Comparison of ENCODE assay signal across 29 mouse cellular contexts in genomic region chr17:72688800-72689199, GRCm38 (mm10).
DNase-seq lines count a peak whose midpoint lies in the region; ATAC-seq lines count a peak whose summit lies in the region.
"Had no signal": no experiment of that assay in that cellular context is flagged by ENCODE, and none has a peak within 500 bp of the region (broad histone marks: within the 10 kb centered on the region; RNA-seq: fewer than 3 reads in every experiment).

No protein-coding gene starts in this region.

- H3K4me1 ChIP-seq in liver, embryonic 15.5 days (replicated peaks), result no peaks in the 10 kb centered on the region
- H3K4me1 ChIP-seq: forebrain, embryonic 13.5 days; heart, embryonic 12.5 days; hindbrain, embryonic 13.5 days; lung, embryonic 15.5 days; midbrain, embryonic 10.5 days; midbrain, embryonic 15.5 days; neural tube, embryonic 15.5 days had no signal

- H3K9me3 ChIP-seq in liver, embryonic 15.5 days (replicated peaks), result no peaks in the 10 kb centered on the region
- H3K9me3 ChIP-seq: embryonic facial prominence, embryonic 15.5 days; forebrain, embryonic 13.5 days; heart, embryonic 12.5 days; hindbrain, embryonic 13.5 days; limb, embryonic 13.5 days; lung, embryonic 15.5 days; midbrain, embryonic 10.5 days; midbrain, embryonic 15.5 days; neural tube, embryonic 15.5 days had no signal

- H3K27me3 ChIP-seq in liver, embryonic 15.5 days, result no peaks in the 10 kb centered on the region
- H3K27me3 ChIP-seq: embryonic facial prominence, embryonic 15.5 days; forebrain, embryonic 13.5 days; heart, embryonic 12.5 days; hindbrain, embryonic 13.5 days; limb, embryonic 13.5 days; lung, embryonic 15.5 days; midbrain, embryonic 15.5 days; neural tube, embryonic 15.5 days had no signal

- no peak overlapping the region for H3K27ac ChIP-seq in liver, embryonic 15.5 days (replicated peaks)
- H3K27ac ChIP-seq: embryonic facial prominence, embryonic 15.5 days; forebrain, embryonic 13.5 days; hindbrain, embryonic 13.5 days; layer of hippocampus, adult 2 months; limb, embryonic 13.5 days; lung, embryonic 15.5 days; midbrain, embryonic 10.5 days; midbrain, embryonic 15.5 days; neural tube, embryonic 15.5 days had no signal

- WGBS in liver, embryonic 15.5 days (ENCODE audit: insufficient replicate concordance), result 64% methylated on average over 8 of the region's 8 CpGs

- H3K9ac ChIP-seq in liver, embryonic 15.5 days, result no peak overlapping the region
- H3K9ac ChIP-seq: embryonic facial prominence, embryonic 15.5 days; forebrain, embryonic 13.5 days; heart, embryonic 12.5 days; hindbrain, embryonic 13.5 days; limb, embryonic 13.5 days; lung, embryonic 15.5 days; midbrain, embryonic 15.5 days; neural tube, embryonic 15.5 days had no signal

- peak; percentile 33 for DNase-seq in kidney, adult 18-20 months
- no peak for DNase-seq in kidney, postnatal 4 days
- peak; percentile 5 for DNase-seq in kidney, postnatal 14 days
- DNase-seq in kidney, postnatal 36 days, result peak; percentile 42 to 56
- no peak for DNase-seq in thymus, adult 18-20 months
- no peak for DNase-seq in frontal cortex, postnatal 14 days (ENCODE audit: low spot score in 2 of 2)
- DNase-seq: adrenal gland, postnatal 25 days; cerebellum, adult 11-12 months; cerebellum, adult 9-11 months; gastrocnemius, postnatal 25 days; heart, adult 18-20 months; heart, postnatal 4 days; right cerebral cortex, postnatal 25 days; spleen, adult 18-20 months; thymus, adult 2 months; thymus, postnatal 36 days had no signal

- no peak overlapping the region for H3K4me3 ChIP-seq in liver, embryonic 15.5 days (replicated peaks)
- H3K4me3 ChIP-seq: embryonic facial prominence, embryonic 15.5 days; forebrain, embryonic 13.5 days; heart, embryonic 12.5 days; hindbrain, embryonic 13.5 days; layer of hippocampus, adult 2 months; limb, embryonic 13.5 days; lung, embryonic 15.5 days; midbrain, embryonic 10.5 days; midbrain, embryonic 15.5 days; neural tube, embryonic 15.5 days had no signal

- no peaks in the 10 kb centered on the region for H3K36me3 ChIP-seq in liver, embryonic 15.5 days (replicated peaks)
- H3K36me3 ChIP-seq: embryonic facial prominence, embryonic 15.5 days; heart, embryonic 12.5 days; hindbrain, embryonic 13.5 days; limb, embryonic 13.5 days; lung, embryonic 15.5 days; midbrain, embryonic 10.5 days; midbrain, embryonic 15.5 days; neural tube, embryonic 15.5 days had no signal

- peak; percentile 57; the same call in 1 of the 2 replicates for ATAC-seq in liver, embryonic 15.5 days (ENCODE audit: insufficient read depth)
- ATAC-seq: CD4-positive, CD25-positive, alpha-beta regulatory T cell, adult 4 months; forebrain, embryonic 13.5 days; intestine, postnatal 0 days; midbrain, embryonic 15.5 days had no signal

- no peak overlapping the region for H3K4me2 ChIP-seq in liver, embryonic 15.5 days
- H3K4me2 ChIP-seq: embryonic facial prominence, embryonic 15.5 days; forebrain, embryonic 13.5 days; heart, embryonic 12.5 days; hindbrain, embryonic 13.5 days; limb, embryonic 13.5 days; lung, embryonic 15.5 days; midbrain, embryonic 15.5 days; neural tube, embryonic 15.5 days had no signal

Comparison
In these comparisons a context has a peak if more than half of its experiments do, and no peak if none do; other contexts are left out.
1. DNase-seq: peak in kidney, adult 18-20 months (single experiment), kidney, postnatal 14 days (single experiment) and kidney, postnatal 36 days (2 of 2); none in kidney, postnatal 4 days (0 of 2), thymus, adult 18-20 months (0 of 2) and frontal cortex, postnatal 14 days (0 of 2).